Mouse (Mus musculus) midbrain, embryonic 12.5 days (tissue): ENCODE data around the gene Tmem185a. TPM values are rescaled to one million over a fixed set of nuclear protein-coding genes. Genes with fewer than 3 reads are reported as not detected.
"Not testable (repeated sequence)": the region's sequence is repeated elsewhere in the genome, so short reads cannot be mapped to it uniquely, and the experiment has no call there.

Source experiments
- ATAC-seq: fragments of 200-750 bp; cut with Nextera tagmentation; 2 replicates; pipeline ENCODE4 v1.8.0; 2017; ENCODE audit warnings: low read depth, moderate TSS enrichment, moderate library complexity; ENCODE audit not compliant: low FRiP score
- H3K27ac ChIP-seq: fragments of 300-500 bp; sonication (generic); replicated peaks from 2 replicates; pipeline ENCODE4 v1.5.1; 2016; ENCODE audit warnings: mild to moderate bottlenecking
- H3K27me3 ChIP-seq: fragments of 300-500 bp; sonication (generic); 2 replicates; pipeline ENCODE4 v1.6.1; 2016; ENCODE audit warnings: mild to moderate bottlenecking
- H3K36me3 ChIP-seq: fragments of 300-500 bp; sonication (generic); 2 replicates; pipeline ENCODE4 v1.6.1; 2016
- H3K4me1 ChIP-seq: fragments of 300-500 bp; sonication (generic); 2 replicates; pipeline ENCODE4 v1.6.1; 2016
- H3K4me2 ChIP-seq: fragments of 300-500 bp; sonication (generic); replicated peaks from 2 replicates; pipeline ENCODE4 v1.6.1; 2016; ENCODE audit warnings: mild to moderate bottlenecking, moderate library complexity
- H3K4me3 ChIP-seq: fragments of 300-500 bp; sonication (generic); 2 replicates; pipeline ENCODE4 v1.5.1; 2016; ENCODE audit warnings: mild to moderate bottlenecking
- H3K9ac ChIP-seq: fragments of 300-500 bp; sonication (generic); replicated peaks from 2 replicates; pipeline ENCODE4 v1.6.1; 2016; ENCODE audit warnings: mild to moderate bottlenecking, moderate library complexity
- H3K9me3 ChIP-seq: fragments of 300-500 bp; sonication (generic); 2 replicates; pipeline ENCODE4 v1.6.1; 2016; ENCODE audit warnings: mild to moderate bottlenecking
- WGBS: fragments of 180-500 bp; shearing (Covaris S2); methylation state at CpG from one replicate; pipeline ENCODE4 v1.1.7; 2016; 5-methylcytosine and 5-hydroxymethylcytosine counted together
- polyA plus RNA-seq: library from polyadenylated mRNA; unstranded; fragments of >200 nt; fragmentation: Nextera tagmentation; extraction: Ambion mirVana; gene quantifications from 2 replicates; pipeline ENCODE4 v1.2.1, GENCODE M21; 2016

Gene Tmem185a
- polyA plus RNA-seq: 48.6 and 49.2 TPM in 2 replicates

- 20% methylated on average over 41 of the region's 42 CpGs for WGBS
- H3K9me3 ChIP-seq: no peaks in the 10 kb centered on the region
Observed at GRCm38 (mm10) chrX:70476792-70477776, at the start of gene Tmem185a. TSS of gene Tmem185a (minus strand) at chrX:70477180.

GRCm38 (mm10) chrX:70514413-70514812, 37.4 kb upstream of the Tmem185a start:
- ATAC-seq, H3K36me3 ChIP-seq, H3K27ac ChIP-seq, H3K4me1 ChIP-seq, H3K9me3 ChIP-seq, H3K9ac ChIP-seq, H3K4me2 ChIP-seq, H3K4me3 ChIP-seq, H3K27me3 ChIP-seq: not testable (repeated sequence)
- WGBS: 75% methylated on average over 3 of the region's 3 CpGs

More at GRCm38 (mm10) chrX:70476792-70477776, at the start of gene Tmem185a:
- peak within 1 kb of the TSS; percentile 59 for H3K9ac ChIP-seq
- H3K27ac ChIP-seq: peak within 1 kb of the TSS; percentile 76
- peak; percentile 94 for ATAC-seq
- no peaks in the 10 kb centered on the region for H3K27me3 ChIP-seq
- H3K4me1 ChIP-seq: peaks cover 10% of the 10 kb centered on the region
- no peaks in the 10 kb centered on the region for H3K36me3 ChIP-seq
- H3K4me2 ChIP-seq: peak within 1 kb of the TSS; percentile 55
- peak within 1 kb of the TSS; percentile 56 for H3K4me3 ChIP-seq

GRCm38 (mm10) chrX:70487328-70487727, 10.3 kb upstream of the Tmem185a start:
- H3K4me3 ChIP-seq, H3K27me3 ChIP-seq, H3K4me1 ChIP-seq, ATAC-seq, H3K9ac ChIP-seq, H3K27ac ChIP-seq, H3K9me3 ChIP-seq, H3K36me3 ChIP-seq, H3K4me2 ChIP-seq: not testable (repeated sequence)
- no CpG with 5 or more reads among the region's 1 CpGs for WGBS

GRCm38 (mm10) chrX:70482154-70482553, 5.2 kb upstream of the Tmem185a start:
- Histone ChIP-seq H3K4me2 (no peak overlapping the region), H3K27me3 (no peaks in the 10 kb centered on the region), H3K9ac (no peak overlapping the region), H3K4me3 (no peak overlapping the region), H3K36me3 (no peaks in the 10 kb centered on the region), H3K4me1 (no peaks in the 10 kb centered on the region), H3K27ac (no peak overlapping the region), H3K9me3 (no peaks in the 10 kb centered on the region)
- WGBS: 54% methylated on average over 2 of the region's 2 CpGs
- ATAC-seq: no peak

GRCm38 (mm10) chrX:70478701-70479100, 1.7 kb upstream of the Tmem185a start:
- Histone ChIP-seq H3K27ac (no peak overlapping the region), H3K27me3 (no peaks in the 10 kb centered on the region), H3K9ac (no peak overlapping the region), H3K4me2 (no peak overlapping the region), H3K36me3 (no peaks in the 10 kb centered on the region), H3K4me3 (no peak overlapping the region), H3K4me1 (peaks cover 10% of the 10 kb centered on the region), H3K9me3 (no peaks in the 10 kb centered on the region)
- ATAC-seq: no peak
- 59% methylated on average over 5 of the region's 5 CpGs for WGBS

GRCm38 (mm10) chrX:70475215-70475765, 1.7 kb downstream of the Tmem185a start:
- Histone ChIP-seq H3K36me3 (no peaks in the 10 kb centered on the region), H3K4me1 (peaks cover 10% of the 10 kb centered on the region), H3K27me3 (no peaks in the 10 kb centered on the region), H3K4me2 (peak overlapping the region; percentile 55), H3K9me3 (no peaks in the 10 kb centered on the region), H3K9ac (no peak overlapping the region), H3K27ac (no peak overlapping the region), H3K4me3 (no peak overlapping the region)
- 70% methylated on average over 3 of the region's 3 CpGs for WGBS
- no peak for ATAC-seq

- Histone ChIP-seq H3K9me3 (no peaks in the 10 kb centered on the region), H3K9ac (no peak overlapping the region), H3K36me3 (0 out of 2 replicates have a peak, but pooled peaks cover 1% of the 10 kb centered on the region), H3K4me1 (no peaks in the 10 kb centered on the region), H3K4me2 (no peak overlapping the region), H3K27ac (no peak overlapping the region), H3K4me3 (no peak overlapping the region), H3K27me3 (no peaks in the 10 kb centered on the region)
- WGBS: 85% methylated on average over 1 of the region's 1 CpGs
- no peak for ATAC-seq
Observed at GRCm38 (mm10) chrX:70466897-70467296, 10.1 kb downstream of the Tmem185a start.

- Histone ChIP-seq H3K27ac (no peak overlapping the region), H3K27me3 (no peaks in the 10 kb centered on the region), H3K4me2 (no peak overlapping the region), H3K9me3 (no peaks in the 10 kb centered on the region), H3K9ac (no peak overlapping the region), H3K36me3 (peaks cover 9% of the 10 kb centered on the region; the same call in 1 of the 2 replicates), H3K4me1 (no peaks in the 10 kb centered on the region), H3K4me3 (no peak overlapping the region)
- no peak for ATAC-seq
- WGBS: 90% methylated on average over 2 of the region's 2 CpGs
Observed at GRCm38 (mm10) chrX:70465489-70465888, 11.5 kb downstream of the Tmem185a start.

GRCm38 (mm10) chrX:70463621-70464020, 13.4 kb downstream of the Tmem185a start:
- 89% methylated on average over 5 of the region's 5 CpGs for WGBS
- H3K27ac ChIP-seq: no peak overlapping the region

GRCm38 (mm10) chrX:70452359-70452758, 24.6 kb downstream of the Tmem185a start:
- H3K4me2 ChIP-seq, H3K27ac ChIP-seq, H3K36me3 ChIP-seq, H3K4me1 ChIP-seq, H3K27me3 ChIP-seq, H3K4me3 ChIP-seq, H3K9me3 ChIP-seq, ATAC-seq, H3K9ac ChIP-seq: not testable (repeated sequence)
- no CpG with 5 or more reads among the region's 1 CpGs for WGBS

More at GRCm38 (mm10) chrX:70463621-70464020, 13.4 kb downstream of the Tmem185a start:
- ATAC-seq: no peak
- Histone ChIP-seq H3K4me3 (no peak overlapping the region), H3K36me3 (peaks cover 10% of the 10 kb centered on the region; the same call in 1 of the 2 replicates), H3K9me3 (no peaks in the 10 kb centered on the region), H3K4me1 (no peaks in the 10 kb centered on the region), H3K27me3 (no peaks in the 10 kb centered on the region), H3K9ac (no peak overlapping the region), H3K4me2 (no peak overlapping the region)

GRCm38 (mm10) chrX:70425473-70425872, 51.5 kb downstream of the Tmem185a start:
- H3K27ac ChIP-seq, H3K4me2 ChIP-seq, H3K36me3 ChIP-seq, ATAC-seq, H3K9ac ChIP-seq, H3K9me3 ChIP-seq, H3K4me1 ChIP-seq, H3K4me3 ChIP-seq, H3K27me3 ChIP-seq: not testable (repeated sequence)
- WGBS: 85% methylated on average over 3 of the region's 3 CpGs
